Mouse (Mus musculus) urinary bladder, postnatal 10 days (tissue): ENCODE results near the gene Crtam.
A peak's percentile ranks its signal among the peaks of the same experiment; 100 is the strongest.

Source experiments
- DNase-seq: peaks from one replicate; pipeline ENCODE4 v3.0.0; 2022; ENCODE audit warnings: low spot score

Crtam gene

DNA sequence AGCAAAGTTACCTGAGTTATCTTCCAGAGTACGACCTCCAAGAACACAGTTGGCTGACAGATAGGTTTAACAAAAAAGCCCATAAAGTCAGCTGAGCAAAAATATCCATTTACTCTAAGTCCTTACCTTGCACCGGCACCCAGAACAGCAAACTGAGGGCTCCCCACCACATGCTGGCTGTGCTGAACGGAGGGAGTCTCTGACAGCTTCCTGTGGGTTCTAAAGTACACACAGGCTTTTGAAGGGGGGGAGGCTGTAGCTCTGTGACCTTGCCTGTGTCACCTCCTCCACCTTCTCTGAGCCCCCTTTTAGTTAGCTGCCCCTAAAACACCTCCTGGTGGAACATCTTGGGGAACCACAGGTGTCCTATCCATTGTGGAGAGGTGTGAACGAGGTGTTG is at the start of gene Crtam:
TSS of gene Crtam (minus strand) at position 214 of the 400 bp plus-strand sequence.
- no peak for DNase-seq

DNA sequence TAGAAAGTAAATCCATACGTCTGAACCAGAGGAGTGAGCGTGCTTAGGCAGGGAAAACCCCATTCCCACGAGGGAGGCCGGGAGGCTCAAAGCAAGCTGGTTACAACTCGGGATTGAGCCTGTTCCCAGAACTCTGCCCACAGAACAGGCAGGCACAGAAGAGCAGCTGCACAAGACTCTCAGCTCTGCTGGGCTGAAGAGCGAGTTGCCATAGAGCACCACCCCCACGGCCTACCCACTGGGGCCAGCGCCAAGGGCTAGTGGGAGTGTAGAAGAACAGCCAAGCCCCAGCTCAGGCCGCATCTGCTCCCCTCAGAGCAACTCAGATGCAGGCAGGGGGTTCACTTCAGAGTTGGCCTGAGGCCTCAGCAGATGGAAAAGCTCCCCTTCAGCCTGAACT is 49.7 kb upstream of the Crtam start:
- no peak for DNase-seq

DNA sequence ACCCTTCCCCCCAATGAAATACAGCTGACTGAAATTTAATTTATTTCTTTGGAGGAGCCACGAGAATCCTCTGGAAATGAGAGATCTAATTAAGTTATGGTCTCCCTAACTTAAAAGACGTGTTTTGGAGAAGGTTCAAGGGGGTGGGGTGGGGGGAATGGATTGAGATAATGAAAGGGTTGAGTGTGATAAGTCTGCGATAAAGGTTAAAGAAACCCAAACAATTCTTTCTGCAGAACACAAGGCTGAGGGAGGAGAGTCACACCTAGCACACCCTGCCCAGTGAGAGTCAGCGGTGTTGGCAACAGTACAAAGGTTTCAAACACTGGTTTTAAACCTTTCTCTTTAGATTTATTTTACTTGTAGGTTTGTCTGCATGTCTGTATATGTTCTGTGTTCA is 49.0 kb upstream of the Crtam start:
- DNase-seq: no peak

DNA sequence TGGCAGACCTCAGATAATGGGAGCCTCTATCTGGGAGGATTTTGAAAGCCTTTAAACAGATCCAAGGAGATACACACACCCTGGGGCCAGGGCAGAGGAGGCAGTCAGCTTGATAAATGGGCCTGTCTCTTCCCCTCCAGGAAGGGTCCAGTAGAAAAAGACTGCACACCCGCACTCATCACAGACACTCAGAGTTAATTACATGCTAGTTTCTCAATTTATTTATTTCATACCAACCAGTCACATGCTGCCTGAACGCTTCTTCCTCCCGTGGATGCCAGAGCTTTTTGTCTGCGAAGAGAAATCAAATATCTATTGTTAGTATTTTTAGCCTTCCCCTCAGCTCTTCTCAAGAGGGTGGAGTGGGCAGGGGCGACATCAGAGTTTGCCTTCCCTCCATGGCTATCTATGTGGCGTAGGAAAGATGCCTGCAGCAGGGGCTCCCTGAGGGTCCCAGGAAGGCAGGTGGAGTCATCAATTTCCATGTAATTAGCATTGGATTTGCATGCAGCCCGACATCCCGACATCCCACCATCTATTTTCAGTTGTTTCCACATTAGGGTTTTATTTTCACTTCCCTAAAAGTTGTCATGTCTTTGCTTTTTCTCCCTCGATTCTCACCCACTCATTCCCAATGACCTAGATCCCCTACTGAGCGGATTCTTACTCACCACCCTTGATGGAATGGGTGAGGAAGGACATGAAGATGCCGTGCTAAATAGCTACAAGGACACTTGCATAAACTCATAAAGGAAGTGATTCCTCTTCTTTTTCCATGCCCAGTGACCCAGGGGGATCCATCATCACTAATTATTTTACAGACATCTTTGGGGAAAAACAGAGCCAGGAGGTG is 46.9 kb upstream of the Crtam start:
- no peak for DNase-seq

DNA sequence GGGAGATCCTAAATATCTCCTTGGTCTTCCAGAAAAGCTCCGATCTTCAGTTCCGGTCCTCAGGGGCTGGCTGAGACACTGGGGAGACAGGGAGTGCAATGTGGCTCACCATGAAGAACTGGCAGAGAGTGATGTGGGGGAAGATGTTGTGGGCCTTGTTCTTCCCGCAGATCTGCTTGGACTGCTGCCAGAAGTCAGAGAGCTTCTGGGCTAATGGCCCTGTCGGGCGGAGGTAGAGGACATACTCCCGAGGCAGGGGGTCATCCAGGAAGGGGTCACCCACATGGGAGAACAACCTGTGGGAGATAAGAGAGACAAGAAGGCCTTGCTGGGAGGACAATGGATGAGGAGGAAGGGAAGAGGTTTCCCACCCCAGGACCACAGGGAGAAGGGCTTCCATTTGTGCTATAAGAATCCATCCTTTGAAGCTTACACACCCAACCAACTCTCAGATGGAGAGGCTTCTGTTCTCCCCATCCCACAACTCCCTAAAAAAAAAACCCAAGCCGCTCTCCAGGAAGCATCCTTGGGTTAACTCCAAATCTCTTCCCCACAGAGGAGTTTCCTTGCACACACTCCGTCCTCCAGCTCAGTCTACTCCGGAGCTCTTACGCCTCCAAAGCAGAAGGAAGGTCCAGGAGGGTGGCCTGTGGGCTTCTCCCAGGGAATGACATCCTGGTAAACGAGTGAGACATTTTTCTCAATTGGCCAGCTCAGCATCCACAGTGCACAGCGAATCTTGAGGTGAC is 46.1 kb upstream of the Crtam start:
- DNase-seq: no peak

DNA sequence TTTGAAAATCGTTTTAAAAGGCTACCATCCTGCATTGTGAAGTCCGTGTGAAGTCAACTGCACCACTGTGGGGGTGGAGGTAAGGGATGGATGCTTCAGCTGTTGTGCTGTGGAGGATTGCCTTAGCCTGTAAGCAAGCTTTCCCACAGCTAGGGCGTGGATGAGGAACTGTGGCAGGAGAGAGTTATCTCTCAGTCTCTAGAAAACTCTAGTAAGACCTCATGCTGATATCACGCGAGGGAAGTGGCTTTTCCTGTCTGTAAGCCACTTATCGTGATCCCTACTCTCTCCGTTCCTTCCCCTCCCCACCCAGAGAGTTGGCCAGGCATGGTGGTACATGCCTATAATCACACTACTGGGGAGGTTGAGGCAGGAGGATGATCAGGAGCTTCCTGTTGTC is 44.9 kb upstream of the Crtam start:
- no peak for DNase-seq

DNA sequence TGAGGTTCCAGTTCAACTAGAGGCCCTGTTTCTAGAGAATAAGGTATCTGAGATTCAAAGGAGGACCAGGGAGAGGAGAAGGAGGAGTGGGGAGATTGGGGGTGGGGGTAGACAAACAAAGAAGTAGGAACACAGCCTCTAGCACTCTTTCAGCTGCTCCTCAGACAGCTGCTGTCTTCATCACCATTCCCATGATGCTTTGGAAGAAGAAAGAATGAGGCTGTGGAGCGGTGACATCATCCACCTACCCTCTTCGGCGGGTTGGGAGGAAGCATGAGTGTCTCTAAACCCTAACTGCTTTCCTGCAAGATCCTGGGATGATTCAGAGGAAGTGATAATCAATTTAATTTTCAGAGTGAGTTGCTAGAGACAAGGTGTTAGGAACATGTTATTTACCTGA is 44.4 kb upstream of the Crtam start:
- no peak for DNase-seq

DNA sequence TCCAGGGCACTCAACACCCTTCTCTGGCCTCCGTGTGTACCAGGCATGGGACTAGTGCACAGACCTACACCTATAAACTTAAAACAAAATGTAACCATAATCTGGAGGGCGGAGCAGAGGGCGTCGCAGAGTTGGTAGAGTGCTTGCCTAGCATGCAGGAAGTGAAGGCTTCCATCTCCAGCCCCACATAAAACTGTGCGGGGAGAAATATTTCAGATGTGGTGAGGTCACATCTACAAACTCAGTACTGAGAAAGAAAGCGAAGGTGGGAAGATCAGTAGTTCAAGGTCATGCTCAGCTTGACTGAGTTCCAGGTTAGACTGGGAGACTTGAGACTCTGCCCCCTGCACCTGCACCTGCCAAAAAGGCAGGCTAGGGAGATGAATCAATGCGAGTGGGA is 43.8 kb upstream of the Crtam start:
- DNase-seq: no peak

DNA sequence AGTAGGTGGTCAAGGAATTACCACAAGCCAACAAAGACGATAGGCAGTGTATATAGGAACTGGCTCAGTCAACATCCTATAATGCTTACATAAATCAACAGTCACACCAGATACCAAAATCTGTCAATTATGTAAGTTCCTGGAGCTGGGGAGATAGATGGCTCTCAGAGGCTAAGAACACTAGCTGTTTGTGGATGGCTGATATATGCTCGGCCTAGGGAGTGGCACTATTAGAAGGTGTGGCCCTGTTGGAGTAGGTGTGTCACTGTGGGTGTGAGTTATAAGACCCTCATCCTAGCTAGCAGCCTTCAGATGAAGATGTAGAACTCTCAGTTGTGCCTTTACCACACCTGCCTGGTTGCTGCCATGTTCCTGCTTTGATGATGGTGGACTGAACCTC is 43.2 kb upstream of the Crtam start:
- DNase-seq: no peak

DNA sequence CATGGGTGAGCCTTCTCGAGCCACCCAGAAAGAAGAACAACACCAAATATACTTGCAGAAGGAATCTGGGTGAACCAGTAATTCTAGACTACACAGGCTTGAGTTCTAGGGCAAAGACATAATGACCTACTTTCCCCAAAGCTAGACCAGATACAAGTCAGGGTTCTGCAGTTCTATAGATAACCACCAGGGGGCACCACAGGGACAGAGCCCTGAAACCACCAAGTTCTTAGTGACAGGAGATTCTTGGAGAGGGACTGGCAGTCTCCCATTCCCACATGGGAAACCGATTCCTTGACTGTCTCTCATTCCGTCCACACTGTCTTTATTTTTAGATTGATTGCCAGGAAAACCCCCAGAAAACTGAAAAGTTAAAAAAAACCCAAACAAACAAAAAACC is 40.2 kb upstream of the Crtam start:
- peak; percentile 32 for DNase-seq

DNA sequence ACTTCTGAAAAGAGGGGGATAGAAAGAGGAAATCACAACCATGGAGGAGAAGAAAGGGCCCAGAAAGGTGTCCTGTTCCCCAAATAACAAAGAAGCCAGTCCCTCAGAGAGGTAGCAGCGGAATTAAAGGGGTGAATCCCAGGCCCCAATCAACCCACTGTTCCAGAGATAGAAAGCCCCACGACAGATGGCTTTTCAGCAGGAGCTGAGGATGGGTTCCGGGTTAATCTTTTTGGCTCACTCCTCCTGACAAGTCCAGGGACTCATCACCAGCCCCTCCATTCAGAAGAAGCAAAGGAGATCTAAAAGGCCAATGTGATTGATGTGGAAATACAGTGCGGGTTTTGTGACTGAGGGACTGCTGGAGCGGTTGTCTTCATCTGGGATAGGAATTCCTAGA is 39.2 kb upstream of the Crtam start:
- DNase-seq: no peak

DNA sequence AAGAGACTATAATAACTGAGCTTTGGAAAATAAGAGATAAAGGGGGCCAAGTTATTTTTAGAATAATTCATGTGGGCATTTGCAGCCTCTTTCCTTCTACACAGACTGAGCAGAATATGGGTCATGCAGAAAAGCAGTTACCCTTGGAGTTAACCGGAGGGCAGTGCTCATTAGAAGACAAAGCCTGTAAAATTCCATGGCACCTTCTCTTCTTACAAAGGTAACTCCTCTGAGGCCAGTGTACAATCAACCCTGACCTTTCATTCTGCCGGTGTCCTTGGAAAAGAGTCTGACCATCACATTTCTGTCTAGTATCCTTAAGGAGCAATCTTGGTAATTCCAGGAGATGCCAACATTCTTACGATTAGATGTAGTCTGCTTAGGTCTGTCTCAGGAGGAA is 37.0 kb upstream of the Crtam start:
- no peak for DNase-seq

DNA sequence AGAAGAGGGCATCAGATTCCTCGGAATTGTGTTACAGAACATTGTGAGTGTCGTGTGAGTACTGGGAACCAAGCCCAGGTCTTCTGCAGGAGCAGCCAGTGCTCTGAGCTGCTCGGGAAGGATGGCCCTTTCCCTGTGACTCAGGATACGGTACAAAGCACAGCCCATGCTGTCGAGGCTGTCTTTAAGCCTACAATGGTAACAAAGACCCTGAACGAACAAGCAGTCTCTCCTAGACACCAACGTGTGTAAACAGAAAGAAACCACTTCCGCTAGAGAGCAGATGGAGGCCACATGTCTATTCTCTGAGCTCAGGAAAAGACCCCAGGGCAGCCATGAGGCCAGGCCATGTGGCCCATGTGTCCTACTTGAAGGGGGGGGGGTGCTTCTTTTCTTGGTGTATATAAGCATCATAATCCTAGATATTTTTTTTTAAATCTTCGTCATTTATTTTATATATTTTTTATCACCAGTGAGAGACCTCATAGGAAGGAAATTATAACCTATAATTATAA is 33.8 kb upstream of the Crtam start:
- no peak for DNase-seq

DNA sequence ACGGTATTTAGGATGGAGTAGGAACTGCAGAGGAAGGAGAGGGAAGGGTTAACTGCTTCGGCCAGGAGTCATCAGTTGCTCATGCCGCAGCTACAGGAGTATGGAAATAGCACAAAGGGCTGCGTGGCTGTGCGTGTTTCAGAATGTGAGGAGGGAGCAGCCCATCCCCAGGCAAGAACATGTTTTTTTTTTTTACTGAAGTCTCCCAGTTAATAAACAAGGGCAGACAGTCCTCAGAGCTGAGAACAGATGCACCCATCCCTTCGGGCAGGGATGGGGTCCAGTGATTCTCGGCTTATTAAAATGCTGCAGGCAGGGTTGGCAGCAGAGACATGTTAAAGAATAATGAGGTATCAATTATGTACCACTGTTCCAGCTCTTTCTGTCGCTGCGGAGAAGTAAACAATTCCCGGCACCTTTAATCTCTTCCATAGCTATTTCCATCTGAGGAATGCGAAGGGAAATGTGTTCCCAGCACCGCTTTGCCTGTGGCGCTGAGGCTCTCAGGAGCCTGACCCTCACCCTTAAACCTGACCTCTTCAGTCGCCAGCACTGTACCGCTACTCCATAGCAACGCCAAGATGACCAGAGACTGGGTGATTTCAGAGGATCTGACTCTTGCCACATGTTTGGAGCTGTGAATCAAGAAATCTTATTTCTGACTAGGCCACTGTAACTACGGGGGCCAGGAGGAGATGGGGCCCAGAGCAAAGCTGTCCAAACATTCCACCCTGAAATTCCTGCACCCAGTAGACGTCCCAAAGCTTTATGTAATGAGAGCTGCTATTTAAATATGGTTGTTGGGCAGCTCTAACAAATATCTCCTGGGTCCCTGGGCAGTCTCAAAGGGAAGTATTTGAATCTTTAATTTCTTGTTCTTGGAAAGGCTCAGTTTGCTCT is 27.4 kb upstream of the Crtam start:
- no peak for DNase-seq

DNA sequence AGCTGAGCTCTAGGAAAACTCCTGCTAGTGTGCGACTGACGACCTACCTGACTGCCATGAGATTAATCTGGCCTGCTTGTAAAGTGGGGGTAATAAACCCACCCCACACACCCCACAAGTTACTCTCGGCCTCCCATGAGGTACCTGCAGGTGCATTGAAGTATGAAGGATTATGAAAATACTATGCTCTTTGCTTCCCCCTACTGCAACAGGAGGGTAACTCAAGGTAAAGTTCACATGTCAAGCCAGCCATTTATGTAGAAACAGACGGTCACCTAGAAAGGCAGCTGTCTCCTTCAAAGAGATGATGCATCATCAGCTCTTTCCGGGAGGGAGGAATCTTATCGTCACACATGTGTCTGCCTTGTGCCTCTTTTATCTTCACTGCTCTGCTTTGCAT is 25.4 kb upstream of the Crtam start:
- no peak for DNase-seq

DNA sequence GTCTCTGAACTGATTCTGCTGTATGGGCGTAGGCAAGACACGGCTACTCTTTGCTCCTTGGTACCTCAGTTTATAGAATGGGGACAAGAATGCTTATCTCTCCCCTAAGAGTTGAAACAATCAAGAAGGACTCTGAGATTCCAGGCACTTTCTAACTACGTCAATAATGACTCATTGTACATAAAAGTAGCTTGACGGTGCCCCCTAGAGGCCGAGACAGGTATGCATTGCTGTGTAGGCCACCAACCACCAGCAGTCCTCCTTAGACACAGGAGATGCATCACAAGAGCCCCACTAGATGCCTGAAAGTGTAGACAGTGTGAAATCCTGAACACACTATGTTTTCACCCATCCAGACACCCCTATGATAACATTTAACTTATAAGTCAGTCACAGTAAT is 24.0 kb upstream of the Crtam start:
- DNase-seq: no peak

DNA sequence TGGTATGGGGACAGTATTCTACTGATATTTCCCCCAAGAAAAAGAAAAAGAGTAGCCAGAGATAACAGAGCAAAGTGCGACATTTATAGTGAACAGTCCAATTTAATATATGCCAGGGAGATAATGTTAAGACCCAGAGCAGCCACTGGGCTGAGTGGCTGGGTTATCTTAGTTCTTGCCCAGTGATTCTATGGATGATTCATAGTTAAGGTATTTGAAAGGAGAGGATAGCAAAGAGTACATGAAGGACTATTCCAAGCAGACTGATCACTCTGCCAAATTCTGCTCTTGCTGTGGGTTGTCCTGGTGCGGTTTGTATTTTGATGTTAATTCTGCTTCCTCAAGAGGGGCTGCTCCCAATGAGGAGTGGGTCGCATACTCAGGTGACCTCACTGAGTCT is 17.3 kb upstream of the Crtam start:
- DNase-seq: no peak

DNA sequence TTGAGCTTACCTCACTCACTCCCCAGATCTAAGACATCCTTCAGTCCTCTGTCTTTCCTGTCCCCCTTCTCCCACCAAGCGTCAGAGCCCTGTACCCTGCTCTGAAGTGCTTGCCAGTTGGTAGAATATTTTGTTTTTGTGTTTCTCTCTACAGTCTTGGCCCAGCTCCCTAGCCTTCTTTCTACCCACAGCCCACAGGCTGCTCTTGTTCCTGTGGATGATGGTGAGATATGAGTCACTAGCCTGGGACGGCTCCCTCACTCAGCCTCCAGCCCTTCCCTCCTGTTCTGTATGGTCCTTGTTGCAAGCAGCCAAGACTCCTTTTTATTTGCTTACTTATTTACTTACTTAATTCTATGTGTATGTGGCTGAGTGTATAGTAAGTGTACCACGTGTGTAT is 16.1 kb upstream of the Crtam start:
- no peak for DNase-seq

DNA sequence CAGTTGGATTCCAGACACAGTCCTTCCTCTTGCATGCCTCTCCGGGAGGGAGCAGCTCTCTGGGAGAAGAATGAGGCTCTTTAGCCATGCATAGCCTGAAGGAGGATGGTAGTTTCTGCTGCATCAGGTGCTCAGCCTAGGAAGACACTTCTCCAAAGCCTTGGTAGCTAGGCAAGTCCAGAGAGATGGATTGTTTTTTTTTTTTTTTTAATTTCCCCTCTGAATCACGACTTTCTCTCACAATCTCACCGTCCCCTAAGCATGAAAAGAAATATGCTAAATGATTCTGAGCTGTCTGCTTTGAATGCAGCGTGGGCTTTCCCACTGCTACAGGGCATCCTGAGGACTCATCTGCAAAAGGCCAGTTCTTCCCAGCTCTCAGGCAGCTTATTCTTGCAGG is 10.1 kb upstream of the Crtam start:
- no peak for DNase-seq

DNA sequence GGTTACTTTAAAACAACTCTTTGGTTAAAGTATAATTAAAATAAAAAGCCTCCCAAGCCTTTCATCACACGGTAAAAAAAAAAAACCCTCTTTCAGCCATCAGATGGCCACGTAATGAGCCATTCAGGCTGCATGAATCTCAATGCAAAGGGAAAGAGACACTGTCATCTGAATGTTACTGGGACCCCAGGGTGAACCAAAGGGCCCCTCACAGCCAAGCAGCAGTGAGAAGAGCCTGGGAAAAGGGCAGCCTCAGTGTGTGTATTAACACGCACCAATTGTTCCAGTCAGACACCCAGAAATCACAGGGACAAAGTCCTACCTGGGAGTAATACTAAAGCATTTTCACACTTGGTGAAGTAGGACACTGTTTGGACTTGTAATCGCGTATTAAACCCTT is 8.0 kb upstream of the Crtam start:
- DNase-seq: no peak

DNA sequence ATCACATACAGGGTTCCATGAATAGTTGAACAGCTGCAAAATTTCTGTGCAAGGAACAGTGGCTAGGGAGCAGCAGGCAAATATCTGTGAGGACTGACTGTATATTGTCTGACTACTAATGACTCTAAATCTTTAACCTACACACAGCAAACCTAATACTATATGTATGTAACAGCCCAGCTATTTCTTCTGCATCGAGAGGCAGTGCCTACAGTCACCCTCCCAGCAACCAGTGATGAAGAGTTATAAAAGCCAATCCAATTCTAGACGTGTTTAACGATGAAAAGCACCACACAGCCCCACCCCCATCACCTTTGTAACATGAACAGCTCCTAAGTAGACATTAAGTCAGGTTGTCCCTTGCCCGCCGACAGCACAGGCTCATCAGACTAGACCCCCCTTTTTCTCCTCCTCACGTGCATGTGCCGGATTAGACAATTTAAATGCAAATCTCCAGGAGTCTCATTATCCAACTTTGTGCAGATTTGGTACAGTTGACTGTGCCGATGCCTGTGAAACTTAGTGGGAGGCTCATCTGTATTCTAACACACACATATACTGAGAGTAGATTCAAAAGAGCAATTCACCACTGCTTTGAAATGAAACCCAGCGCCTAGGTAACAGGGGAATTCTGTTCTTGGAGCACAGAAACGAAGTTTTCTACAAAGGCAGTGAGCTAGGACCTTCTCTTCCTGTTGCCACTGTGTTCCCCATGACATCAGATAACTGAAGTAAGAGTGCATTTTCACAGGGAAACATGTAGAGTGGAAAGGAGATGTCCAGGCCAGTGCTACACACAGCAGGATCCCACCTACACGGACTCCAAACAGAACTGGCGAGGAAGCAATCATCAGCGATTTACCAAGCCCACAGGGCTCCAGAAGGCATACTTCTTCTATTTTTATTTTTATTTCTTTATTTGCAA is 7.3 kb upstream of the Crtam start:
- no peak for DNase-seq
